Mouse (Mus musculus): ENCODE results near the gene Ccdc73. TPM values are rescaled to one million over a fixed set of nuclear protein-coding genes. Genes with fewer than 3 reads are reported as not detected.
"Not testable (repeated sequence)": the region's sequence is repeated elsewhere in the genome, so short reads cannot be mapped to it uniquely, and the experiment has no call there.

The Ccdc73 gene
- polyA plus RNA-seq, 1 experiment from 2014 or later = 4.7 TPM

GRCm38 (mm10) chr2:105021256-105021655 is 153.7 kb downstream of the Ccdc73 start:
- 39% methylated on average over 12 of the region's 12 CpGs for WGBS
- H3K4me2 ChIP-seq (replicated peaks; ENCODE audit: low read depth, low read length) = no peak overlapping the region
- H3K9me3 ChIP-seq (ENCODE audit: low read length) = no peaks in the 10 kb centered on the region
- no peak overlapping the region; the same call in 1 of the 2 replicates for H3K9ac ChIP-seq (replicated peaks; ENCODE audit: low read length)
- H3K4me1 ChIP-seq (ENCODE audit: insufficient read depth, low read length) = peaks cover 37% of the 10 kb centered on the region
- H3K4me3 ChIP-seq (ENCODE audit: low read length) = no peak overlapping the region
- no peaks in the 10 kb centered on the region for H3K36me3 ChIP-seq (ENCODE audit: insufficient read depth, low read length)
- no peaks in the 10 kb centered on the region for H3K27me3 ChIP-seq (ENCODE audit: insufficient read depth, low read length)
- H3K27ac ChIP-seq (ENCODE audit: low read length) = peak overlapping the region; percentile 31; the same call in 1 of the 2 replicates
- no peak for ATAC-seq (ENCODE audit: low FRiP score, low TSS enrichment)

- Histone ChIP-seq H3K9ac (replicated peaks; ENCODE audit: low read length) (no peak overlapping the region), H3K27ac (ENCODE audit: low read length) (peak overlapping the region; percentile 24; the same call in 1 of the 2 replicates), H3K9me3 (ENCODE audit: low read length) (no peaks in the 10 kb centered on the region), H3K4me3 (ENCODE audit: low read length) (no peak overlapping the region), H3K36me3 (ENCODE audit: insufficient read depth, low read length) (no peaks in the 10 kb centered on the region), H3K4me2 (replicated peaks; ENCODE audit: low read depth, low read length) (no peak overlapping the region), H3K4me1 (ENCODE audit: insufficient read depth, low read length) (peaks cover 39% of the 10 kb centered on the region), H3K27me3 (ENCODE audit: insufficient read depth, low read length) (no peaks in the 10 kb centered on the region)
- WGBS = 89% methylated on average over 2 of the region's 2 CpGs
- no peak for ATAC-seq (ENCODE audit: low FRiP score, low TSS enrichment)
Measured at GRCm38 (mm10) chr2:105021836-105022235, 154.2 kb downstream of the Ccdc73 start.

GRCm38 (mm10) chr2:105023031-105023615 is 155.5 kb downstream of the Ccdc73 start:
- H3K36me3 ChIP-seq (ENCODE audit: insufficient read depth, low read length) = no peaks in the 10 kb centered on the region
- WGBS = 22% methylated on average over 6 of the region's 6 CpGs

GRCm38 (mm10) chr2:105023815-105024214 is 156.2 kb downstream of the Ccdc73 start:
- Histone ChIP-seq H3K9ac (replicated peaks; ENCODE audit: low read length) (no peak overlapping the region), H3K9me3 (ENCODE audit: low read length) (no peaks in the 10 kb centered on the region), H3K27me3 (ENCODE audit: insufficient read depth, low read length) (no peaks in the 10 kb centered on the region), H3K36me3 (ENCODE audit: insufficient read depth, low read length) (no peaks in the 10 kb centered on the region), H3K4me2 (replicated peaks; ENCODE audit: low read depth, low read length) (no peak overlapping the region), H3K27ac (ENCODE audit: low read length) (peak overlapping the region; percentile 86), H3K4me1 (ENCODE audit: insufficient read depth, low read length) (peaks cover 42% of the 10 kb centered on the region; the same call in 1 of the 2 replicates), H3K4me3 (ENCODE audit: low read length) (no peak overlapping the region)
- ATAC-seq (ENCODE audit: low FRiP score, low TSS enrichment) = peak; percentile 69
- WGBS = 22% methylated on average over 4 of the region's 4 CpGs

More at GRCm38 (mm10) chr2:105023031-105023615, 155.5 kb downstream of the Ccdc73 start:
- no peak overlapping the region for H3K4me3 ChIP-seq (ENCODE audit: low read length)
- H3K27ac ChIP-seq (ENCODE audit: low read length) = peak overlapping the region; percentile 86
- ATAC-seq (ENCODE audit: low FRiP score, low TSS enrichment) = peak; percentile 62
- H3K4me2 ChIP-seq (replicated peaks; ENCODE audit: low read depth, low read length) = no peak overlapping the region
- peaks cover 42% of the 10 kb centered on the region; the same call in 1 of the 2 replicates for H3K4me1 ChIP-seq (ENCODE audit: insufficient read depth, low read length)
- H3K9me3 ChIP-seq (ENCODE audit: low read length) = no peaks in the 10 kb centered on the region
- no peaks in the 10 kb centered on the region for H3K27me3 ChIP-seq (ENCODE audit: insufficient read depth, low read length)
- no peak overlapping the region for H3K9ac ChIP-seq (replicated peaks; ENCODE audit: low read length)

- H3K4me3 ChIP-seq (ENCODE audit: low read length); H3K27me3 ChIP-seq (ENCODE audit: insufficient read depth, low read length); H3K9me3 ChIP-seq (ENCODE audit: low read length); H3K9ac ChIP-seq (replicated peaks; ENCODE audit: low read length); H3K4me2 ChIP-seq (replicated peaks; ENCODE audit: low read depth, low read length); H3K36me3 ChIP-seq (ENCODE audit: insufficient read depth, low read length); ATAC-seq (ENCODE audit: low FRiP score, low TSS enrichment); H3K27ac ChIP-seq (ENCODE audit: low read length): not testable (repeated sequence)
- 70% methylated on average over 10 of the region's 12 CpGs for WGBS
- H3K4me1 ChIP-seq (ENCODE audit: insufficient read depth, low read length) = peaks cover 42% of the 10 kb centered on the region; the same call in 1 of the 2 replicates
Measured at GRCm38 (mm10) chr2:105025610-105026009, 158.0 kb downstream of the Ccdc73 start.

GRCm38 (mm10) chr2:105026950-105027695 is 159.5 kb downstream of the Ccdc73 start:
- Histone ChIP-seq H3K4me2 (replicated peaks; ENCODE audit: low read depth, low read length) (no peak overlapping the region; the same call in 1 of the 2 replicates), H3K9me3 (ENCODE audit: low read length) (no peaks in the 10 kb centered on the region), H3K27ac (ENCODE audit: low read length) (peak overlapping the region; percentile 75), H3K9ac (replicated peaks; ENCODE audit: low read length) (no peak overlapping the region), H3K27me3 (ENCODE audit: insufficient read depth, low read length) (no peaks in the 10 kb centered on the region), H3K36me3 (ENCODE audit: insufficient read depth, low read length) (no peaks in the 10 kb centered on the region), H3K4me1 (ENCODE audit: insufficient read depth, low read length) (peaks cover 30% of the 10 kb centered on the region; the same call in 1 of the 2 replicates), H3K4me3 (ENCODE audit: low read length) (no peak overlapping the region)
- 32% methylated on average over 22 of the region's 22 CpGs for WGBS
- ATAC-seq (ENCODE audit: low FRiP score, low TSS enrichment) = peak; percentile 53; the same call in 1 of the 2 replicates

GRCm38 (mm10) chr2:105028806-105029205 is 161.2 kb downstream of the Ccdc73 start:
- H3K27me3 ChIP-seq (ENCODE audit: insufficient read depth, low read length) = no peaks in the 10 kb centered on the region
- H3K27ac ChIP-seq (ENCODE audit: low read length) = no peak overlapping the region
- no peak overlapping the region for H3K4me3 ChIP-seq (ENCODE audit: low read length)
- ATAC-seq (ENCODE audit: low FRiP score, low TSS enrichment) = no peak
- H3K9me3 ChIP-seq (ENCODE audit: low read length) = no peaks in the 10 kb centered on the region
- no peak overlapping the region for H3K4me2 ChIP-seq (replicated peaks; ENCODE audit: low read depth, low read length)
- H3K36me3 ChIP-seq (ENCODE audit: insufficient read depth, low read length) = no peaks in the 10 kb centered on the region
- WGBS = 56% methylated on average over 5 of the region's 5 CpGs
- no peak overlapping the region for H3K9ac ChIP-seq (replicated peaks; ENCODE audit: low read length)
- H3K4me1 ChIP-seq (ENCODE audit: insufficient read depth, low read length) = peaks cover 20% of the 10 kb centered on the region; the same call in 1 of the 2 replicates

- WGBS = 91% methylated on average over 5 of the region's 5 CpGs
Measured at GRCm38 (mm10) chr2:105030505-105030904, 162.9 kb downstream of the Ccdc73 start.

GRCm38 (mm10) chr2:105034084-105034483 is 166.5 kb downstream of the Ccdc73 start:
- no peaks in the 10 kb centered on the region for H3K36me3 ChIP-seq (ENCODE audit: insufficient read depth, low read length)
- H3K4me2 ChIP-seq (replicated peaks; ENCODE audit: low read depth, low read length) = no peak overlapping the region
- no peaks in the 10 kb centered on the region for H3K9me3 ChIP-seq (ENCODE audit: low read length)
- no peak for ATAC-seq (ENCODE audit: low FRiP score, low TSS enrichment)
- H3K27me3 ChIP-seq (ENCODE audit: insufficient read depth, low read length) = no peaks in the 10 kb centered on the region
- no peak overlapping the region for H3K9ac ChIP-seq (replicated peaks; ENCODE audit: low read length)
- peaks cover 24% of the 10 kb centered on the region for H3K4me1 ChIP-seq (ENCODE audit: insufficient read depth, low read length)
- 88% methylated on average over 3 of the region's 3 CpGs for WGBS
- no peak overlapping the region for H3K4me3 ChIP-seq (ENCODE audit: low read length)
- H3K27ac ChIP-seq (ENCODE audit: low read length) = 0 out of 2 replicates have a peak overlapping the region, but pooled peaks have one; percentile 25

More at GRCm38 (mm10) chr2:105030505-105030904, 162.9 kb downstream of the Ccdc73 start:
- Histone ChIP-seq H3K27ac (ENCODE audit: low read length) (no peak overlapping the region), H3K4me2 (replicated peaks; ENCODE audit: low read depth, low read length) (no peak overlapping the region), H3K9me3 (ENCODE audit: low read length) (no peaks in the 10 kb centered on the region), H3K4me3 (ENCODE audit: low read length) (no peak overlapping the region), H3K9ac (replicated peaks; ENCODE audit: low read length) (no peak overlapping the region), H3K27me3 (ENCODE audit: insufficient read depth, low read length) (no peaks in the 10 kb centered on the region), H3K4me1 (ENCODE audit: insufficient read depth, low read length) (peaks cover 14% of the 10 kb centered on the region), H3K36me3 (ENCODE audit: insufficient read depth, low read length) (no peaks in the 10 kb centered on the region)
- ATAC-seq (ENCODE audit: low FRiP score, low TSS enrichment) = no peak

All from kidney, embryonic 16.5 days (tissue).